Mouse (Mus musculus): ENCODE results near the gene Tmem119.
"Not testable (repeated sequence)": the region's sequence is repeated elsewhere in the genome, so short reads cannot be mapped to it uniquely, and the experiment has no call there.

GRCm38 (mm10) chr5:113811824-113812420 lies 11.6 kb upstream of the Tmem119 start:
- not testable (repeated sequence) for TF ChIP-seq POLR2A (IDR thresholded peaks at IDR 0.05; ENCODE audit: borderline replicate concordance, extremely low read depth, low read depth, low read length)
- TF ChIP-seq CTCF (IDR thresholded peaks at IDR 0.05; ENCODE audit: insufficient read depth, low read length): peak; percentile 3; the same call in 1 of the 2 replicates

Data from lung, adult 2 months (tissue).